ENCODE assay signal across 8 mouse cellular contexts in genomic region chr4:129136579-129137391, GRCm38 (mm10). TPM values are rescaled to one million over a fixed set of nuclear protein-coding genes. Genes with fewer than 3 reads are reported as not detected.
DNase-seq lines count a peak whose midpoint lies in the region; ATAC-seq and TF ChIP-seq lines count a peak whose summit lies in the region.

Fndc5 (plus strand) TSS chr4:129136999.

- no peak for DNase-seq in layer of hippocampus, adult 8-10 months (ENCODE audit: low spot score in 2 of 2)
- DNase-seq in layer of hippocampus, adult 9-11 months = no peak
- peak; percentile 63 for DNase-seq in cerebellum, adult 8-10 months
- no peak for DNase-seq in gastrocnemius, postnatal 36 days
- DNase-seq in urinary bladder, postnatal 10 days (ENCODE audit: low spot score) = no peak
- no peak for DNase-seq in lung, postnatal 36 days

- intact Hi-C loops in gastrocnemius, postnatal 36 days (cut with DNase I) = loop anchor here (10.0 kb wide), 1 partner anchor 318 kb away; no protein-coding TSS in a partner anchor

- no peaks in the 10 kb centered on the region for H3K9me3 ChIP-seq in intestine, postnatal 0 days (ENCODE audit: control insufficient read depth)
- H3K9me3 ChIP-seq in midbrain, embryonic 12.5 days = no peaks in the 10 kb centered on the region

- 3% methylated on average over 40 of the region's 80 CpGs for WGBS in intestine, postnatal 0 days
- 1% methylated on average over 15 of the region's 80 CpGs for WGBS in midbrain, embryonic 12.5 days

- no peak for TF ChIP-seq CTCF in intestine, postnatal 0 days (IDR thresholded peaks at IDR 0.05; ENCODE audit: low read depth)

- H3K36me3 ChIP-seq in intestine, postnatal 0 days (ENCODE audit: control insufficient read depth, insufficient read depth) = no peaks in the 10 kb centered on the region; the same call in 1 of the 2 replicates
- H3K36me3 ChIP-seq in midbrain, embryonic 12.5 days = no peaks in the 10 kb centered on the region

- H3K27ac ChIP-seq in intestine, postnatal 0 days (ENCODE audit: low read depth, low read length) = no peak within 1 kb of the TSS; the same call in 1 of the 2 replicates
- no peak within 1 kb of the TSS for H3K27ac ChIP-seq in midbrain, embryonic 12.5 days (replicated peaks)

- 0 out of 2 replicates have a peak, but pooled peaks cover 3% of the 10 kb centered on the region for H3K27me3 ChIP-seq in intestine, postnatal 0 days (replicated peaks; ENCODE audit: control insufficient read depth, insufficient read depth, low read length)
- H3K27me3 ChIP-seq in midbrain, embryonic 12.5 days = peaks cover 59% of the 10 kb centered on the region

- H3K4me2 ChIP-seq in intestine, postnatal 0 days (replicated peaks; ENCODE audit: low read depth) = peak within 1 kb of the TSS; percentile 96
- peak within 1 kb of the TSS; percentile 93 for H3K4me2 ChIP-seq in midbrain, embryonic 12.5 days (replicated peaks)

- H3K4me3 ChIP-seq in intestine, postnatal 0 days (ENCODE audit: low read depth, low read length) = peak within 1 kb of the TSS; percentile 57
- H3K4me3 ChIP-seq in midbrain, embryonic 12.5 days = peak within 1 kb of the TSS; percentile 61

- ATAC-seq in intestine, postnatal 0 days = peak; percentile 31
- 0 out of 2 replicates have a peak, but pooled peaks have one; percentile 52 for ATAC-seq in midbrain, embryonic 12.5 days (ENCODE audit: low FRiP score, low read depth)

- peak within 1 kb of the TSS; percentile 64 for H3K9ac ChIP-seq in intestine, postnatal 0 days (ENCODE audit: low read depth, low read length)
- H3K9ac ChIP-seq in midbrain, embryonic 12.5 days (replicated peaks) = peak within 1 kb of the TSS; percentile 79

- peaks cover 2% of the 10 kb centered on the region; the same call in 1 of the 2 replicates for H3K4me1 ChIP-seq in intestine, postnatal 0 days (replicated peaks; ENCODE audit: control insufficient read depth, insufficient read depth, low read length)
- H3K4me1 ChIP-seq in midbrain, embryonic 12.5 days = peaks cover 25% of the 10 kb centered on the region

RNA-seq across cellular contexts. Expression of gene Fndc5, which starts in this region (rescaled TPM):
- 10 to 100 TPM; 65.6 to 77.6 (median 69.9) TPM for total RNA-seq in layer of hippocampus, adult 8-10 months (2022)
- total RNA-seq in gastrocnemius, postnatal 36 days (2021) = 10 to 100 TPM; 68.2 to 86.2 TPM
- 14.5 and 15.4 TPM in 2 replicates for polyA plus RNA-seq in intestine, postnatal 0 days (2015; fragmentation: Nextera tagmentation; extraction: Ambion mirVana)
- polyA plus RNA-seq in midbrain, embryonic 12.5 days (2016; fragmentation: Nextera tagmentation; extraction: Ambion mirVana) = 1.3 and 1.8 TPM in 2 replicates
